Mouse (Mus musculus): ENCODE measurements around the gene Aebp2.
"Not testable (repeated sequence)": the region's sequence is repeated elsewhere in the genome, so short reads cannot be mapped to it uniquely, and the experiment has no call there.

Aebp2 gene

DNA sequence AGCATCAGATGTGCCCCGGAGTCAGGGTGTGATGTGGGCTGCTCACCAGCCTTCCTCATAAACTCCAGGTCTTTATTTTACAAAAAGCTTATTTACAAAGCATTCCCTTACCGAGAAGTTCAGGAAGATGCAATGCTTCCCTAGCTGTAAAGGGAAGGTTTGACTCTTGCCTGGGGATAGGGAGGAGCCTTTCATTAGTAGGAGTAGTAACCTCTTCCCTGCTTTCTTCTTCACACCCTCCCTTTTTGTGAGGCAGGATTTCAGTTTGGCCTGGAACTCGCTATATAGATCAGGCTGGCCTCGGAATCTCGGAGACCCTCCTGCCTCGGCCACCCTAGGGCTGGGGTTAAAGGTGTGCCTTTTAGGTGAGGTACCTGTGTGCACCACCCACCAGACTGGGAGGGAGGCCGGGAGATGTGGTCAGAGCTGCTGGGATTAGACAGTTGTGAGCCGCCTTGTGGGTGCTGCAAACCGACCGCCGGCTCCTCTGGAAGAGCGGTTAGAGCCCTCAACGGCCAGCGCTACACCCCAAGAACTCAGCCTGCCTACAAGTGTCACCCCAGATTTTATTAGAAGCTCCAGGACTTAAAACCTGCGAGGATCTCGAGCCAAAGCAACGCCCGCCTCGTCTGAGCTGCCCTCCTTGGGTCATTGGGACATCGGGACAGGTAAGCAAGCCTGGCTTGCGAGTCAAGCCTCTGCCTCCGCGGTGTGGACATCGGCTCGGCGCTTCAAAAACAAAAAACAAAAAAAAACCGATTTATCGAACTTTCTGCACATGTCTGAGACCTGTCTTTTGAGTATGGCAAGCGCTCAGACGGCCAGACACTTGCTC, at the start of gene Aebp2:
Gene Aebp2 (plus strand): TSS at position 273 of the 835 bp plus-strand sequence.
- DNase-seq (ENCODE audit: low read depth, low spot score) = no peak

DNA sequence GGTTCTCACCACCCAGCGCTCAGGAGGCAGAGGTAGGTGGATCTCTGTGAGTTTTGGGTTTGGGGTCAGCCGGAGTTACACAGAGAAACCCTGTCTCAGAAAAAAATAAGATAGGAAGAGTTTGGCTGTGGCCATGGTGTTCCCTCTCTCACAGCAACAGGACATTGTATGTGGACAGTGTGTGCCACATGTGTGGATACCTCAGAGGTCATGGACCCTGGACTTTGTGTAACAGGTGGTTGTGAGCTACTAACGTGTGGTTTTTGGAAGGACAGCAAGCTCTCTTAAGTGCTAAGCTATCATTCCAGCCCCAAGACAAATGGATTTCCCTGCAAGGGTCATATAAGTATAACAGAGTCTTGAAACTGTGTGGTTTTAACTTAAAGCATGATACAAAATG, 47.5 kb upstream of the Aebp2 start:
- DNase-seq (ENCODE audit: low read depth, low spot score) = no peak

DNA sequence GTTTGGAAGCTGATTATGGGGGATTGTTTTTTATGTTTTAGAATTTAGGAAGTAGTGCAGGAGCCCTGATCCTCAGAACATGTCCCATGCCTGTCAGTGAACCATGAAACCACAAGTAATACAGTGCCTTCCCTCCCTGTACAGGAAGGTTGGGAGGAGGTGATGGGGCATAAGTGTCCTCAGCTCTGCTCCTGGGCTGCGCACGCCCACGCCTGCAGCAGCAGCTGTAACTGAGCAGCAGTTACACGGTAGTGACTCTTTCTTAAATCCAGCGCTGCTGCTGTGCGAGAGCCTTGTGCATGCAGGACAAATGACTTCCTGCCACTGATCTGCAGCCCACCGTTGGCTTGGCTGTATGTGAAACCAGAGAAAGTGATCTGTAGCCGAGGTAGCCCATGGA, 46.3 kb upstream of the Aebp2 start:
- DNase-seq (ENCODE audit: low read depth, low spot score) = no peak

- no peak for DNase-seq (ENCODE audit: low read depth, low spot score)
These were observed 45.3 kb upstream of the Aebp2 start for GRCm38 (mm10) chr6:140576961-140577821.

DNA sequence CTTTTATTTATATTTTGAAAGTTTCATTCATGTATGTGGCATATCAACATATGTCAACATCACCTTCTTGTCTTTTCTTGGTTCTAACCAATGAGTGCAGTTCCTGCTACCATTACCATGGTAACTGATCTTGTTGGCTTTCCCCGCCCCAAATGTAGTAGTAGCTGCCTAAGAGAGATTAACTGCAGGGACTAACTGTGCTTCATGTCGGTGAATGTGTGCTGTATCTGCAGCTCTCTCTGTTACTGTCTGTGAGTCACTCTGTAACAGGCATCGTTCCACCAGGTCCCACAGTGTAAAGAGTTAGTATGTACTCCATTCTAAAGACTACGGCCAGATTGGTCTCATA, 44.7 kb upstream of the Aebp2 start:
- DNase-seq (ENCODE audit: low read depth, low spot score) = no peak

GRCm38 (mm10) chr6:140578985-140579384, 43.5 kb upstream of the Aebp2 start:
- DNase-seq (ENCODE audit: low read depth, low spot score) = not testable (repeated sequence)

GRCm38 (mm10) chr6:140580170-140580569, 42.3 kb upstream of the Aebp2 start:
- DNase-seq (ENCODE audit: low read depth, low spot score) = no peak

DNA sequence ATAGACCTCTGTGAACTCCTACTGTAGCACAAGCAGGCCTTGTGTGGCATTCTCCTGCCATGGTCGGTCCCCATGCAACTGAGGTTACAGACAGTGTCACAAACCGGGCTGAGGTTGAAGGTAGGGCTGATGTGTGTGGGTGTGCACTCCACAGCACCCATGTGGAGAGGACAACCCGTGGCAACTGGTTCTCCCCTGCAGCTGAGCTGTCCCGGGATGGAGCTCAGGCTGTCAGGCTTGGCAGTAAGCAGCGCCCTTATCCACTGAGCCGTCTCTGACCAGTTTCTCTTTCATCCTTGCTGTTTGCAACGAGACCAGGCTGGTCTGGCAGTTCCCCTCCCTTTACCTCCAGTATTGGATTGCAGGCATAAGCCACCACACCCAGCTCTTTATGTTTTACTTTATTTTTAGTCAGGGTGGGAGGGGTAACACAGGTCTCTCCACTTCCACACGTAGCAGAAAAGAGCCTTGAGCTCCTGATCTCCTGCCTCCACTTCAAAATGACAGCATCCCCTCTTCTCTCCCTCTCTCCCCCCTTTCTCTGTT, 35.7 kb upstream of the Aebp2 start:
- no peak for DNase-seq (ENCODE audit: low read depth, low spot score)

- no peak for DNase-seq (ENCODE audit: low read depth, low spot score)
These were observed 31.1 kb upstream of the Aebp2 start for GRCm38 (mm10) chr6:140591331-140591730.

DNA sequence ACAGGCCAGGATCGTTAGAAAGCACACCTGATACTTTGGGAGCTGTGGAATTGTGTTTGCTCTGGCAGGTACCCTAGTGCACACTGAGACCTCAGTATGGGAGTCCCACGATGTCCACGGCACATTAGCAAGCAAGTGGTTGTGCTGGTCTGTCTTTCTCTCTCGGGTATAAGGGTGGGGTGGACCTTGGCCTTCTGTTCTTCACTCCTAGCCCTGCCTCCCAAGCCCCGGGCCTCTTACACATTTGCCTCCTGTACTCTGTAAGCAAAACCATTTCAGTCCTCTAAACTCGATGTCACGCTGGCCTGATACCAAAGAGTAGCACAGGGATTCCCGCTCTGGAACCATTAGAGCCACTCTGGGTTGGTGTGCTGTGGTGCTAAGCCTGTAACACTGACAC, 29.8 kb upstream of the Aebp2 start:
- no peak for DNase-seq (ENCODE audit: low read depth, low spot score)

DNA sequence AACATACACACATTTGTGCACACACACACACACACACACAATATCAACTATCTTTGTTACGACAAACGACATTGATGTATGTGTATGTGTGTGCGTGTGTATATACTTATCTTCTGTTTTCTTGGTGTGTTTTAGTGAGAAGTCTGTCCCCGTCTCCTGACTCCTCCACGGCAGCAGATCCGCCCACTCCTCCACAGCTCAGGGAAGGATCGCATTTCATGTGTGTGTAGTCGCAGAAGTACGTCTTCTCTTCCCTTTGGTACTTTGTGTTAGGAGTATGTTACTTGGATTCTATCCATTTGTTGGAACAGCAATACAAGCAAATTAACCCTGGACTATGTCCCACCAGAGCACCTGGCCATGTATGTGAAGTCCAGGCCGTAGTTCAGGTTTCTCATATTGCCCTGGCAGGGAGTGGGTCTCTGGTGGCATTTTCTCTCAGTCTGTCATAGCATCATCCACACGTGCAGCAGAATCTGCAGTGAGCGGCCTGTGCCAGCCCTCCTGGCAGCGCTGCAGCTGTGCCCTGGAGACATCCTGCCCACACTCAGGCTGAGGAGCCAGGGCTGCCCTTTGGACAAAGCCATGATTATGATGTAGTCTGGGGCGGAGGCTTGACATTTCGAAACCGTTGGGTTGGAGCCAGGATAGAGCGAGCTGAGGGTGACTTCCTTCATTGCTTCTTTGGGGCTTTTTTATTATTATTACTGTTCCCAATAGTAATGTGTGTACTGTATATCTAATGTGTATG, 28.9 kb upstream of the Aebp2 start:
- DNase-seq (ENCODE audit: low read depth, low spot score) = no peak

DNA sequence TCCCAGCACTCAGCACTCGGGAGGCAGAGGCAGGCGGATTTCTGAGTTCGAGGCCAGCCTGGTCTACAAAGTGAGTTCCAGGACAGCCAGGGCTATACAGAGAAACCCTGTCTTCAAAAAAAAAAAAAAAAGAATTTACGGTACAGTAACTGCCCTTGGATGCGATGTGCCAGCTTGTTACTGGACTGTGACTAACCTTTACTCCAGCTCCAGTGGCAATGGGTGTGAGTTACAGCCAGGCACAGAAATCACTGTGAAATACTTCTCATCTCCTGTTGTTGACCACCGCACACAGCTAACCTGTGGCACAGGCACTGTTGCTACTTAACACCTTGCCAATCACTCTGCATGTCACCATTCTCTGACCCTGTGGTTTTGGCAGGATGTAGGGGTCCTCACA, 26.9 kb upstream of the Aebp2 start:
- not testable (repeated sequence) for DNase-seq (ENCODE audit: low read depth, low spot score)

DNA sequence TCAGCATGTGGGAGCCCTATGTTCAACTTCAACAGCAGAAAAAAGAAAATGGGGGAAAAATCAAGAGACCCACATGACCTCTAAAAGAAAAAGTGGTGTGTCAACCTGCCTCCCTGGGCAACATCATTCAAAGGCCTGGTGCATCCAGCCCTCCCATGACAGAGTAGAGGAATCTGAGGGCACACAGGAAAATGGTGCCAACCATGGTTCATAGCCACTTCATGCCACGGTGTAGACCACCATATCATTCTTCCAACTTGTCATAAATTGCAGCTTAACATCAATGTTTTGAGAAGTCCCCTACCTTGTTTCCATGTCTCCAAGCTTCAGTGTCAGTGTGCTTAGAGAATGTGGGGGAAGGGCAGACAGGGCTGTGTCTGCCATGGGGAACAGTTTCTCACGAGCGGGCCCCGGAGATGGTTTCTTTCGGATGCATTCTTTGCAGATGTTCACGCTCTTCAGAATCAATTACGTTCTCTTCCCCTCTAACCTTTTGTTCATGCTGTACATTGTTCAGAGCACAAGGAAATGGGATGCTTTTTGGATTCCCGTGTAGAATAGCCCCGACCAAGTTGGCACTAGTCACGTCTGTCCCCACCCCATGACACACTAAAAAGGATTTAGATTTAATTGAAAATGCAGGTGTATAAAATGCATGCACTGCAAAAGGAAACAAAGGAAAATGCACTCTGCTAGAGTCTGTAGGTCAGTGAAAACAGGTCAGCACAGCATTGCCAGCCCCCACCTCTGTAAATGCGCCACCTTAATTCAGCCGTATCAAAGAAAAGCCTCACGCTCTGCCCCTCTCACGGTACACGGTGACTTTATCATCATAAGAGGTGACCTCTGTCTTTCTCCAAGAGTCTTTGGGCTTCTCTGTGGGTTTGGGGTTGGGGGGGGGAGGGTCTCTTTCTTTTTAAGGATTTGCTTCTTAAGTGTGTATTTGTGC, 24.8 kb upstream of the Aebp2 start:
- DNase-seq (ENCODE audit: low read depth, low spot score) = no peak

DNA sequence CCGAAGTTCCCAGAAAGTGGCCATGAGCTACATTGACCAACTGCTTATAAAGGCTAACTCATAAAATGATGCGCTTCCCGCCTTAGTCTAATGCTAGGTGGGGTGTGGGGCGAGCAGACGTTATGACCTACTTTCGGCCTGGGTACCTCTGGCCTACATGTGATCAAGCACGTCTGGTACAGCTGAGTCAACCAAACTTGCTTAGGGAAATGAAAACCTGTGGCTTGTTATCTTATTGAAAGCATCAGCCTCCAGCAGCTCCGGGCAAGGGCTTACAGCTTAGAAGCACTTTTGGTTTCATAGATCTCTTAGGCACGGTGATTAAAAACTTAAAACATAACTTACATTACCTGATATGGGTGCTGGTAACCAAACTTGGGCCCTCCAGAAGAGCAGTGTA, 23.9 kb upstream of the Aebp2 start:
- DNase-seq (ENCODE audit: low read depth, low spot score) = no peak

- no peak for DNase-seq (ENCODE audit: low read depth, low spot score)
These were observed 23.1 kb upstream of the Aebp2 start for GRCm38 (mm10) chr6:140599337-140599736.

- not testable (repeated sequence) for DNase-seq (ENCODE audit: low read depth, low spot score)
These were observed 21.8 kb upstream of the Aebp2 start for GRCm38 (mm10) chr6:140600671-140601070.

GRCm38 (mm10) chr6:140601175-140601574, 21.3 kb upstream of the Aebp2 start:
- DNase-seq (ENCODE audit: low read depth, low spot score) = no peak

GRCm38 (mm10) chr6:140603228-140603944, 19.1 kb upstream of the Aebp2 start:
- no peak for DNase-seq (ENCODE audit: low read depth, low spot score)

DNA sequence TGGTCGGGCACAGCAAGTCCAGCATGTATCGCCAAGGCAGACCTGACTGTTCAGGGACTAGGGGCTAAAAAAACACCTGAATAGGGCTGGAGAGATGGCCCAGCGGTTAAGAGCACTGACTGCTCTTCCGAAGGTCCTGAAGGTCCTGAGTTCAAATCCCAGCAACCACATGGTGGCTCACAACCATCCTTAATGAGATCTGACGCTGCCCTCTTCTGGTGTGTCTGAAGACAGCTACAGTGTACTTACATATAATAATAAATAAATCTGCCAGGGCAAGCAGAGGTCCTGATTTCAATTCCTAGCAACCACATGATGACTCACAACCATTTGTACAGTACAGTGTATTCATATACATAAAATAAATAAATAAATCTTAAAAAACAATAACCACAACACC, 17.3 kb upstream of the Aebp2 start:
- DNase-seq (ENCODE audit: low read depth, low spot score) = not testable (repeated sequence)

- no peak for DNase-seq (ENCODE audit: low read depth, low spot score)
These were observed 16.7 kb upstream of the Aebp2 start for GRCm38 (mm10) chr6:140605732-140606131.

Measured in embryo, embryonic 11.5 days (tissue).